Mouse (Mus musculus) left cerebral cortex, adult 18-20 months (tissue): ENCODE measurements around the gene Edem1. TPM values are rescaled to one million over a fixed set of nuclear protein-coding genes. Genes with fewer than 3 reads are reported as not detected.

ENCODE experiments used
- DNase-seq, 2 experiments: peaks; one replicate each; pipeline ENCODE4 v3.0.0; 2021 to 2022; ENCODE audit warnings: low spot score in 2 of 2, mixed read lengths in 1 of 2
- total RNA-seq, 2 experiments: library from RNA; stranded (reverse); gene quantifications; 2 replicates each; pipeline ENCODE4 v1.2.3; 2021

The Edem1 gene
- total RNA-seq, 2 experiments from 2014 or later = 17.2 to 19.9 TPM

DNA sequence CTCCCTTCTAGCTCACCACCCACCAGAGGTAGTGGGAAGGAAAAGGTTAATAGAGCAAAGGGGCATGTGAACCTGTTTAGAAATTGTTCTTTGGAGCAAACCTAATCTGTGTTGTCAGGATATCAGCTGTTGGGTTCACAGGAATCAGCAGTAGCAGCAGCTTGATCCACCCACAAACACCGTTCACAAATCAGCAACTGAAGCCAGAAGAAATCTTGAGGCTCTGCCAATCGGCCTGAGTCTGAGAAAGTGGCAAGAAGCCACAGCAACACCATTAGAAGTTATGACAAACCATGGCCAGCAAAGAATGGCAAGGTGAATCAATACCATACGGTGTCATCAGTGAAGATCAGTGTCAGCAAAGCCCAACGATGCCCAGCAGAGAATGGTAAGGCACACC lies 42.8 kb downstream of the Edem1 start:
- DNase-seq = no peak

DNA sequence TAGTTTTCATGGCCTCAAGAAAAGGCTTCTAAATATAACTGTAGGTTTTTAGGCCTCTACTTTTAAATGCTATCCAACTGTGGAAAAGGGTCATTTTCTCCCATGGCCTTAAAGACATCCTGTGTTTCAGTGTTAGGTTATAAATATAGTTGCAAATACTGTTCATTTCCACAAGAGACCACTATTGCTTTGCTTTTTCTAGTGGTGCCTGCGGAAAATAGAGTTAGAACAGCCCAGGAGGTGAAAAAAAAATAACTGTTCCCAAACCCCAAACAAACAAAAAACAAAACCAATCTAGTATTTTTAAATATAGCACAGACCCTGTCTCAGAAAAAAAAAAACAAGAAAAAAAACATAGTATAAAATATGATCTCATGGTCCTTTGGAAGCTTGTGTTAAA lies 46.9 kb downstream of the Edem1 start:
- DNase-seq = no peak

DNA sequence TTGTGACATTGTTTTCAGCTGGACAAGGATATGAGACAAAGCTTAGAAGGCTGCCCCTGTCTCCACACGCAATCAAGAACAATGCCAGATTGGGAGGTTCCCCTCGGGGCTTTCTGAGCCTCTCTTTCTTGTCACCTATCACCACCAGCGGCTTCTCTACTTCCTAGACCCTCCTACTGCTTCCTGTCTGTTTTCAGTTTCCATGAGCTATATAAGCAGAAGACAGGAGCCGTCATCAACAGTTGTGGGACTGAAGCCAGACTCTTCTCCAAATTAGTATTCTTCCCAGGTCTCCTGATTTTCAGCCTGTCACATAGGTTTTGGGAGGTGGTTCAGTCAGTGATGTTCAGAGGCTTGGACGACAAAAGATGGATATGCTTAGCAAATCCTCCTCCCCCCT lies 47.6 kb downstream of the Edem1 start:
- DNase-seq = no peak

DNA sequence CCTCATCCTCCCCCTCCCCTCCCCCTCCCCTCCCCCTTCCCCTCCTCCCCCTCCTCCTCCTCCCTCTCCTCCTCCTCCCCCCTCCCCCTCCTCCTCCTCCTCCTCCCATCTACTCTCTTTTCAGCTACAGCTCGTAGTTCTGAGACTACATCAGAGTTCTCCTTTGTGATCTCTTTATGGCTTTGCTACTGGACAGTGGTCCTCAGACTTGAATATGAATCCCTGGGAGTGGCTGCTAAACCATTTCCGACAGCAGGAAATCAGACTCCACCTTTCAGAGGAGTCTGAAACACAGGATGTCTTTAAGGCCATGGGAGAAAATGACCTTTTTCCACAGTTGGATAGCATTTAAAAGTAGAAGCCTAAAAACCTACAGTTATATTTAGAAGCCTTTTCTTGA lies 48.0 kb downstream of the Edem1 start:
- no peak for DNase-seq

DNA sequence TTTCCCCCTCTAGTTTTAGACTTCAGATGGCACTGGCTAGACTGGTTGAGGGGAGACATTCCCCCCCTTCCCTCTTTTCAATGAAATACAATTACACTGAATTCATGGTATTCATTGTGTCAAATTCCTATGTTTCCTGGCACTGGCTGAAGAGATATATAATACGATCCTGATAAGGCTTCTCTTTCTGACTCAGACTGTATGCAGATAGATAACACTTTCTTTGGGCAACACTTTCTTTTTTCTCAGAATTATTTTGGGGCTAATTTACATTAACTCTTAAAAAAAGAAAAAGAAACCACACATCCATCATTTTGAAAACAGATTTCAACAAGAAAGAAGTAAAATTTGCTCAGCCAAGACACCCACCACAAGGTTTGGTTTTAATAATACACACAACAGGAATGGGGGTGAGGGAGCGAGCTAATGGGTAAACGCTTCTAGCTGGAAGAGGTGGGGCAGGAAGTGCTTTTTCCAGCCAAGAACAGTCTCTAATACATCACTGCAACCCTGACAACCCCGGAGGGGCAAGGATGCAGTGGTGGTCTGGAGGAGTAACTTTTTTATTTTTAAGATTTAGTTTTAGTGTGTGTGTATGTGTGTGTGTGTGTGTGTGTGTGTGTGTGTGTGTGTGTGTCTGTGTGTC lies 52.0 kb downstream of the Edem1 start:
- DNase-seq = no peak

DNA sequence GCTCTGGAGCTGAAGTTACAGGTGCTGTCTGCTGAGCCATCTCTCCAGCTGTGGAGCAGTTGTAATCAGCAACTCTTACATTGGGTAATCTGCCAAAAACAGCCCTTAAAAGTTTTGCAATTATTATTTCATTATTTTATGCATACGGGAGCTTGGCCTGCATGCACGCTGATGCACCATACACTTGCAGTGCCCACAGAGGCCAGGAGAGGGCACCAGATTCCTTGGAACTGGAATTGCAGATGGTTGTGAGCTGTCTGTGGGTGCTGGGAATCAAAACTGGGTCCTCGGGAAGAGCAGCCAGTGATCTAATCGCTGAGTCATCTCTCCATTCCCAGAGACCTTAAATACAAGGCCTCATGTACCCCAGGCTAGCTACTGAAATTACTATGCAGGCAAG lies 52.6 kb downstream of the Edem1 start:
- DNase-seq = no peak

DNA sequence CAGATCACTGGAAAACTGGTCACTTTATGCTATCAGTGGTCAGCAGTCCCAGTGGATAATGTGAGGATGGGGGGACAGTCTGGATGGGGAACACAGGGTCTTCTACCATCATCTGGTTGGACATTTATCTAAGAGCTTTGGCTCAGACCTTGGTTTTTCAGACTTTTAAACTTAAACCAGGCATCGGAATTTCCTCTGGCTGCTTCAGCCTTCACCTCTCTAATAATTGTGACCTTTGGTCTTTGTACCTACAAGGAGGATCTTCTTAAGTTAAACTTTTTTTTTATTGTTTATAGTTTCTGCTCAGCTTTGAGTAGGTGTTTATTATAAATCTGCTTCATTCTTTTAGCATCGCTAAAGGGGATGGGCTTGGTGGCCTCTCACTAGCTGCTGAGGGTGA lies 55.4 kb downstream of the Edem1 start:
- DNase-seq = no peak

DNA sequence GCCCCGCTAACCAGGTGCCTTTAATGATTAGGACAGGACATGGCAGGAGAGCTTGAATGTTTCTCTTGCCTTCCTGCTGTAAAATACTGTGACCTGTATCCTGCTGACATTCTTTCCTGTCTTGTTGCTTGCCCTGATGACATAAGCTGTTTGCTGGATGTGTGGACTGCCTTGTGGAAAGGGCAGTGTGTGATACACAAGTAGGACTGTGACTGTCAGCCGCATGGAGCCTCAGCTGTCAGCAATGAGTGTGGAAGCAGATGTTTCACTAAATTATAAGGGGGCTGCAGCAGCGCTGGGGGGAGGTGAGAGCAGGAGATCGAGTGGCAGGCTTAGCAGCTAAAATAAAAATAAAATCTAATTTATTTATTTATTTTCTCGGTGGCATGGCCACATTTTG lies 56.2 kb downstream of the Edem1 start:
- no peak for DNase-seq

DNA sequence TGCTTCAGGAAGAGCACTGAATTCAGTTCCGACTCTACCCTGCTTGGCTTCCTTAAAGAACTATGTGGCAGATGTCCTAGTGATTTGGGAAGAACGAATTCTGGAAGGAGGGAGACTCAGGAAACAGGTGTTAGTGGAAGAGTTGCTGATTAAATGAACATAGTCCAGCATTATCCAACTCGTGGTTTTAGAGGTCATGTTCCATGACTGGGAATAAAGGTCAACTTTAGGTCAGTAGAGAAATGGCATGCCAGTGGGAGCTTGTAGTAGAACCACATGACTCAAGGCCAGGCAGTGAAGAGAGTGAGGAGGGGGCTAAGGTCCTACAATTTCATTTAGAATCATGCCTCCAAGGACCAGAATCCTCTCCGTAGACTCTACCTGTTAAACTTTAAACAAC lies 57.9 kb downstream of the Edem1 start:
- DNase-seq = no peak

DNA sequence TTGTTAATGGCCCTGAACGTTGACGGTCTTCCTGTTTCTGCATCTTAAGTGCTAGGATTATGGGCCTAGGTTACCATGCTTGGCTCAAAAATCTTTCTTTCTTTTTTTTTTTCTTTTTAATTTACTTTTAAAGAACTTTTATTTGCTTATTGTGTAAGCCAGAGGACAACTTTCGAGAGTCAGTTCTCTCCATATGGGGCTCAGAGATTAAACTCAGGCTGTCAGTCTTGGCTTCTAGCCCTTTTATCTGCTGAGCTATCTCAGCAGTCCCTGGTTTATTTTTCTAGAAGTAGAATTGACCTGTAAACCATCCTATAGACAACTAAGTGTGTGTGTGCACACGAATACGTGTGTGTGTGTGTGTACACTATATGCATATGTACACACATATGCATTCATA lies 64.1 kb downstream of the Edem1 start:
- DNase-seq = no peak

DNA sequence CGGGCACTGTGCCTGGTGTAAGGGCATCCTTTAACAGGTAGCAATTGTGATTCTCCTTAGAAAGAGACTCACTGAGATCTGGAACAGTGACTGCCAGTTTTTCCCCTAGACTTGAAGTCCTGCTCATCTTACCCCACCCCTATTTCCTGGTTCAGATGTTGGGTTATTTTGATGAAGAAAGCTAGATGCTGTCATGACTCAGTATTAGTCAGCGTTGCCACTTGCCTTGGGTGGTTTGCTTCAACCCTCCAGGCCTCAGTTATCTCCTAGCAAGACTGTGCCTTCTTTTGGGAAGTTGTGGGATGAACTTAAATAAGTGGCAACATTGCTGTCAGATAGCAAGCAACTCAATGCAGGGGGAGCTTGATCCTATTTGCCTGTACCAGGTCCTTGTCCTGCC lies 66.7 kb downstream of the Edem1 start:
- DNase-seq = no peak

DNA sequence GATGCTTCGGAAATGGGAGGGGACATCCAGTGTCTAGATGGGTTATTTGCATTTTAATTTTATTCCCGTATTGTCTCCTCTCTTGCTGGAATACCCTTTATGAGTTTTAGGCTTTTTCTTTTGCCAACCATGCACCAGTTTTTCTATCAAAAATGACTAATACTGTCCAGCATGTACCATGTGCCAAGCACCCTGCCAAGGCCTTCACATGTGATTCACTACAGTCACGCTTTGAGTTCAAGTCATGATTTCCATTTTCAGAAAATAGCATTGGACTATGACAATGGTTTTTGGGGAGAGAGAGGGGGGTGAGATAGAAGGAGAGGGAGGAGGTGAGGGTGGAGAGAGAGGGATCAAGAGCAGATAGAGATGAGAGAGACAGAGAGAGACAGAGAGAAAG lies 67.5 kb downstream of the Edem1 start:
- no peak for DNase-seq

DNA sequence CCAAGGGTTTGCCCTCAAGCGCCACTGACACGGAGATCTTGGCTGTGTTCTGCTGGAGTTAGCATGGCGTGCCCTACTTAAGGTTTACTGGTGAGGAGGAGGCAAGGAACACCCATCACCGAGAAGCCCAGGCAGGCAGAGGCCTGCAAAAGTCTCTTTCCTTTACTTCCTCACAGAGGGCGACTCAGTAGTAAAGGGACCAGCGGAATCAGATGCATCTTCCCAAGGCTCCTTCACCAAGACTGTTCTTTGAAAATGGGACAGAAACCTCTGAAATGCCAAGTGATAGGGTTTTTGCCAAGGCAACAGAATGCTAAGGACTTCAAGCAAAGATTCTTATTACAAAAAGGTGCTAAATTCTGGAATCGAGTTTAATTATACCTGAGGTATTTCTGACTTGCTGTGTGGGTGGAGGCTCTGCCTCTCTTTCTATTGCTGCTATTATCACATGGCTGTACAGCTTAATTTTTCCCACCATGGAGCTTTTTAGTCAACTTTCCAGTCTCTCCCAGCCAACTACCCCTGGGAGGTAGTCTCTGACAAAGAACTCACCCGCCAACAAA lies 68.2 kb downstream of the Edem1 start:
- peak; percentile 5 to 32 for DNase-seq

DNA sequence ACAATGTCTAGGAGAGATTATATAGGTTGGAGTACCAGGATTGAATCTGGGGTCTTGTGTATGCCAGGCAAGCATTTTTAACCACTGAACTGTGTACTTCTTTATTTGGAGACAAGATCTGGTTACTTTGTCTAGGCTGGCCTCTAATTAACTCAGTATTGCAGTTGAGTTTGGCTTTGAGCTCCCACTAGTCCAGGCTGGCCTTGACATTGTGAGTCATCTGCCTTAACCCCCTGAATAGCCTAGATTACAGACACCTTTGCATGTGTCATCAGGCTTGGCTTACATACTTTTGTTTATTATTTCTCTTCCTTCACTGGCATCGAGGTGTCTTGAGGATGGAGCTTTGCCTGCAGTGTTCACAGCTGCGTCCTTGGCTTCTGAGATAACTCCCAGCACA lies 70.8 kb downstream of the Edem1 start:
- no peak for DNase-seq

DNA sequence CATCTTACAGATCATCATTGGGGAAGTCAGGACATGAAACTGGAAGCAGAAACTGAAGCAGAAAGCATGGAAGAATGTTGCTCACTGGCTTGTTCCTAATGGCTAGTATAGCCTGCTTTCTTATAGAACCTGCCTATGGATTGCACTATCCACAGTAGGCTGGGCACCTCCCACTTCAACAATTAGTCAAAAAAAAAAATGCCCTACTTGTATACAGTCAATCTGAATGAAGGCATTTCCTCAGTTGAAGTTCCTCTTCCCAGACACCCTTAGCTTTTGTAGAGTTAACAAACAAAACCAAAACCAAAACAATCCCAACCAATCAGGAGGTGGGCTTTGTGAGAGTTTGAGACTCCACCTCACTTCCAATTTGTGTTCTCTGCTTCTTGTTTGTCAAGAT lies 73.7 kb downstream of the Edem1 start:
- DNase-seq = no peak

DNA sequence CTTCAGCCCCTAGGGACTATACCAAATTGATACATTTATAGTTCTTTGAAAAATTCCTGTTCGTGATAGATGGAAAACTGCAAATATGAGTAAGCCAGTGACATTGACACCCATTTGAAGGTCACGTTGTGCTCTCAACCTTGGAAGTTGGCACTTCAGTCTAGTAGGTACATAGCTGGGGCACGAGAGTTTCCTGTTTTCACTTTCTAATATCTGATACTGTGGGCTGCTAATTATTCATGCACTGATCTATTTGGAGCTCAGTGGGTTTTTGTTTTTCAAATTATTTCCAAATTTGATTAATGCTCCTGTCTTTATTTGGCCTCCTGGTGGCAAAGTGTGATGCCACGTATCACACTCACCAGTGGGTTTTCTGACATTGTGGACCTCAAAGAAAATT lies 74.8 kb downstream of the Edem1 start:
- DNase-seq = no peak

DNA sequence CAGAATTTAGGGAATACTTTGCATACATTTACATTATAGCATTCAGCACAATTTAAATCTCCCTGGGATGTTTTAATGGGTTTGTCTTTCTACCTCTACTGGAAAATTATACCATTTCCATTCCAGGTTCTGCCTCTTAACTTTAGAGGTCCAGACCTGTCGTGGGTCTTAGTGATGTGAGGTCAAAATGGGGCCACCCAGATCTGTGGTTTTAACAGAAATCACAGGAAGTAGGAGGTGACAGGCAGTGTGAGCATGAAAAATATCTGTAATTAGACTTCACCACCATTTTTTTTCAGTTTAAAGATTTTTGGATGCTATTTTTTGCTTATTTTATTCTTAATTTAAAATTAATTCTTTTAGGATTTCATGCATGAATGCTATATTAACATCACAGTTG lies 78.1 kb downstream of the Edem1 start:
- DNase-seq = no peak

Other genes starting within 250 kb of the Edem1 start
- gene Bhlhe40, start 168.0 kb upstream of the Edem1 start, total RNA-seq = 100 to 1,000 TPM; 153 to 167 TPM
- gene Arl8b, start 45.5 kb upstream of the Edem1 start, total RNA-seq = 100 to 1,000 TPM; 222 to 225 TPM